Mouse (Mus musculus) C2C12 (cell line): ENCODE measurements around the gene Cacna1e.

Experiments used
- CEBPB ChIP-seq: IDR thresholded peaks from one replicate; pipeline ENCODE4 v1.6.1; 2011; ENCODE audit warnings: low read depth, mild to moderate bottlenecking, control low read depth, moderate library complexity
- CTCF ChIP-seq: IDR thresholded peaks from one replicate; pipeline ENCODE4 v1.5.1; 2011; ENCODE audit not compliant: control insufficient read depth, insufficient read depth, insufficient read length

DNA sequence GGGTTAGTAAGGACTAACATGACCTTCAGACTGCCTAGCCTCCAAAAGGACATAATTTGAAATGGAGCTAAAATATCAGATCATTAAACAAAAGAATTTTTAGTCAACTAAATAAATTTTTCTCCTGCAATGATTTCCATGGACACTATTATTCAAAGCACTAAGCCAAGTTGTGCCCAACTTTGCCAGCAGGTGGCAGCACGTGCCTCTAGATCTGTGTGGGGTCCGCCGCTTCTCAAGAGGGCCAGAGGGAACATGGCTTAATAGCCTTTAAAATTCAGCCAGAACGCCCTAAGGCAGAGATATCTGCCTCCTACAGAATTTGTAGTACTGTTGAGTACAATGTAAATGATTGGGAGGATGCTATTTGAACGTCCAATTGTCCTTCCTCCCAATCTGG is 96.2 kb downstream of the Cacna1e start:
- TF ChIP-seq CTCF = peak; percentile 40
- no peak for TF ChIP-seq CEBPB
